Mouse (Mus musculus) CH12.LX (cell line): ENCODE results near the gene Ddn. TPM values are rescaled to one million over a fixed set of nuclear protein-coding genes. Genes with fewer than 3 reads are reported as not detected.

ENCODE experiments used
- DNase-seq: peaks from one replicate; pipeline ENCODE4 v3.0.0-alpha.2; 2013; ENCODE audit errors: extremely low read depth
- H3K27ac ChIP-seq: 2 replicates; pipeline ENCODE4 v1.5.1; 2012; ENCODE audit warnings: low read depth, mild to moderate bottlenecking, control low read depth, moderate library complexity; ENCODE audit not compliant: insufficient read depth
- H3K27me3 ChIP-seq: replicated peaks from 2 replicates; pipeline ENCODE3; 2012; ENCODE audit warnings: inconsistent platforms
- H3K36me3 ChIP-seq, 2 experiments: replicated peaks in 1 of 2; 2 replicates each; pipeline versions ENCODE3 to v1.6.1; 2012; ENCODE audit warnings: inconsistent platforms in 1 of 2, low read length in 1 of 2, mild to moderate bottlenecking in 1 of 2, mixed read lengths in 1 of 2, moderate library complexity in 1 of 2; ENCODE audit not compliant: control insufficient read depth in 1 of 2, insufficient read depth in 1 of 2
- H3K4me1 ChIP-seq, 2 experiments: 2 replicates each; pipeline ENCODE4 v1.6.1; 2012; ENCODE audit warnings: inconsistent platforms in 1 of 2, moderate library complexity in 1 of 2; ENCODE audit not compliant: insufficient read depth in 2 of 2, control insufficient read depth in 1 of 2
- H3K4me2 ChIP-seq: 2 replicates; pipeline ENCODE4 v1.6.1; 2012; ENCODE audit warnings: low read depth, mild to moderate bottlenecking, control low read depth; ENCODE audit not compliant: poor library complexity, insufficient read depth, severe bottlenecking
- H3K4me3 ChIP-seq, 3 experiments: fragments of 150-350 bp in 1 of 3; sonication (generic) in 1 of 3; replicated peaks in 1 of 3; 2 replicates each; pipeline versions ENCODE3 to v1.5.1; 2011 to 2012; ENCODE audit warnings: low read depth in 2 of 3, low read length in 2 of 3, mild to moderate bottlenecking in 2 of 3, moderate library complexity in 2 of 3, control low read depth in 1 of 3, improper control_type of control experiment in 1 of 3, inconsistent platforms in 1 of 3, mixed read lengths in 1 of 3; ENCODE audit not compliant: poor library complexity in 1 of 3
- H3K79me2 ChIP-seq: replicated peaks from 2 replicates; pipeline ENCODE4 v1.6.1; 2012; ENCODE audit warnings: mild to moderate bottlenecking, moderate library complexity; ENCODE audit not compliant: control insufficient read depth, poor library complexity, insufficient read depth, severe bottlenecking; ENCODE audit errors: extremely low read depth
- H3K9ac ChIP-seq: 2 replicates; pipeline ENCODE4 v1.6.1; 2012; ENCODE audit warnings: low read depth, mild to moderate bottlenecking, control low read depth, moderate library complexity; ENCODE audit not compliant: insufficient read depth
- H3K9me3 ChIP-seq: replicated peaks from 2 replicates; pipeline ENCODE3; 2012; ENCODE audit warnings: low read length, inconsistent platforms, mixed read lengths
- CHD1 ChIP-seq: IDR thresholded peaks from 2 replicates; pipeline ENCODE4 v1.6.1; 2012; ENCODE audit warnings: low read depth, low read length, improper control_type of control experiment, inconsistent platforms
- E2F4 ChIP-seq: IDR thresholded peaks from 2 replicates; pipeline ENCODE4 v1.6.1; 2011; ENCODE audit warnings: low read depth, low read length, improper control_type of control experiment; ENCODE audit not compliant: insufficient replicate concordance
- EP300 ChIP-seq: IDR thresholded peaks from 2 replicates; pipeline ENCODE4 v1.6.1; 2011; ENCODE audit warnings: low read length, improper control_type of control experiment
- ETS1 ChIP-seq: conservative IDR thresholded peaks from 2 replicates; pipeline ENCODE4 v1.6.1; 2012; ENCODE audit warnings: low read depth, mild to moderate bottlenecking, inconsistent platforms, low read length, improper control_type of control experiment, moderate library complexity
- GABPA ChIP-seq: IDR thresholded peaks from 2 replicates; pipeline ENCODE4 v1.6.1; 2012; ENCODE audit warnings: low read depth, low read length, improper control_type of control experiment, inconsistent platforms; ENCODE audit not compliant: insufficient replicate concordance
- HCFC1 ChIP-seq: IDR thresholded peaks from 2 replicates; pipeline ENCODE4 v1.6.1; 2012; ENCODE audit warnings: low read depth, mild to moderate bottlenecking, inconsistent platforms, low read length, improper control_type of control experiment
- IRF4 ChIP-seq: IDR thresholded peaks from 2 replicates; pipeline ENCODE4 v1.6.1; 2014; ENCODE audit warnings: low read depth, mild to moderate bottlenecking, inconsistent platforms, low read length, improper control_type of control experiment
- JUN ChIP-seq: IDR thresholded peaks from 2 replicates; pipeline ENCODE4 v1.6.1; 2011; ENCODE audit warnings: low read depth, mild to moderate bottlenecking, low read length, improper control_type of control experiment, moderate library complexity; ENCODE audit not compliant: insufficient read depth
- JUND ChIP-seq: conservative IDR thresholded peaks from 2 replicates; pipeline ENCODE4 v1.6.1; 2011; ENCODE audit warnings: low read depth, low read length, improper control_type of control experiment
- KAT2A ChIP-seq: IDR thresholded peaks from 2 replicates; pipeline ENCODE4 v1.6.1; 2012; ENCODE audit warnings: low read length, improper control_type of control experiment, inconsistent platforms; ENCODE audit not compliant: insufficient replicate concordance
- MXI1 ChIP-seq: IDR thresholded peaks from 2 replicates; pipeline ENCODE4 v1.6.1; 2011; ENCODE audit warnings: mild to moderate bottlenecking, low read depth, low read length, improper control_type of control experiment
- NELFE ChIP-seq: IDR thresholded peaks from 2 replicates; pipeline ENCODE4 v1.6.1; 2011; ENCODE audit warnings: low read depth, low read length, improper control_type of control experiment
- NRF1 ChIP-seq: IDR thresholded peaks from 2 replicates; pipeline ENCODE4 v1.6.1; 2014; ENCODE audit warnings: low read depth, mild to moderate bottlenecking, inconsistent platforms, low read length, improper control_type of control experiment, moderate library complexity
- PAX5 ChIP-seq: IDR thresholded peaks from 2 replicates; pipeline ENCODE4 v1.6.1; 2012; ENCODE audit warnings: low read length, inconsistent platforms, mixed read lengths
- POLR2A ChIP-seq: IDR thresholded peaks from 2 replicates; pipeline ENCODE4 v1.6.1; 2011; ENCODE audit warnings: low read depth, mild to moderate bottlenecking, improper control_type of control experiment, low read length
- POLR2AphosphoS2 ChIP-seq: IDR thresholded peaks from 2 replicates; pipeline ENCODE4 v1.6.1; 2011; ENCODE audit warnings: low read depth, low read length, improper control_type of control experiment
- RCOR1 ChIP-seq: conservative IDR thresholded peaks from 2 replicates; pipeline ENCODE4 v1.6.1; 2012; ENCODE audit warnings: low read depth, mild to moderate bottlenecking, inconsistent platforms, low read length, improper control_type of control experiment
- SIN3A ChIP-seq: IDR thresholded peaks from 2 replicates; pipeline ENCODE4 v1.6.1; 2012; ENCODE audit warnings: low read length, improper control_type of control experiment, inconsistent platforms
- SMC3 ChIP-seq: IDR thresholded peaks from 2 replicates; pipeline ENCODE4 v1.6.1; 2011; ENCODE audit warnings: low read depth, low read length, improper control_type of control experiment
- TBP ChIP-seq: conservative IDR thresholded peaks from 2 replicates; pipeline ENCODE4 v1.6.1; 2011; ENCODE audit warnings: low read depth, low read length, improper control_type of control experiment
- TCF12 ChIP-seq: IDR thresholded peaks from 2 replicates; pipeline ENCODE4 v1.6.1; 2014; ENCODE audit warnings: low read depth, mild to moderate bottlenecking, inconsistent platforms, low read length, improper control_type of control experiment
- UBTF ChIP-seq: IDR thresholded peaks from 2 replicates; pipeline ENCODE4 v1.6.1; 2012; ENCODE audit warnings: low read depth, mild to moderate bottlenecking, inconsistent platforms, low read length, improper control_type of control experiment, moderate library complexity
- USF2 ChIP-seq: conservative IDR thresholded peaks from 2 replicates; pipeline ENCODE4 v1.6.1; 2011; ENCODE audit warnings: low read depth, low read length, improper control_type of control experiment
- ZC3H11A ChIP-seq: IDR thresholded peaks from 2 replicates; pipeline ENCODE4 v1.6.1; 2012; ENCODE audit warnings: low read depth, mild to moderate bottlenecking, inconsistent platforms, low read length, improper control_type of control experiment
- ZKSCAN1 ChIP-seq: IDR thresholded peaks from 2 replicates; pipeline ENCODE4 v1.6.1; 2012; ENCODE audit warnings: low read depth, inconsistent platforms, low read length, improper control_type of control experiment, borderline replicate concordance
- ZNF384 ChIP-seq: IDR thresholded peaks from 2 replicates; pipeline ENCODE4 v1.6.1; 2012; ENCODE audit warnings: low read depth, low read length, improper control_type of control experiment, inconsistent platforms
- dilution Hi-C: fragments of 300-500 bp; cut with MboI; formaldehyde crosslinking; loops from 2 replicates; pipeline ENCODE4 v1.14.3; 2020; ENCODE audit warnings: low sequenced_read_pairs; ENCODE audit not compliant: extremely low pct_unique_long_range_greater_than_20kb, extremely low pct_ligation_motif_present
- in situ Hi-C: fragments of 300-500 bp; cut with MboI; formaldehyde crosslinking; loops from 3 replicates; pipeline ENCODE4 v1.14.3; 2019; ENCODE audit warnings: low sequenced_read_pairs, low pct_ligation_motif_present, low pct_unique_long_range_greater_than_20kb, mixed read lengths
- polyA plus RNA-seq: library from polyadenylated mRNA; unstranded; fragments of >175 nt; gene quantifications from 2 replicates; pipeline ENCODE4 v1.2.1, GENCODE M21; 2012; ENCODE audit warnings: low read depth; ENCODE audit not compliant: insufficient read length
- total RNA-seq, 2 experiments: library from RNA; depleted of rRNA; stranded (reverse); fragments of 300-350 nt in 1 of 2; fragments of >200 nt in 1 of 2; gene quantifications; 2 replicates each; pipeline ENCODE4 v1.2.3; 2012 to 2014

Gene Ddn
- total and polyA plus RNA-seq, 3 experiments = 0.04 TPM; not detected in 2

DNA sequence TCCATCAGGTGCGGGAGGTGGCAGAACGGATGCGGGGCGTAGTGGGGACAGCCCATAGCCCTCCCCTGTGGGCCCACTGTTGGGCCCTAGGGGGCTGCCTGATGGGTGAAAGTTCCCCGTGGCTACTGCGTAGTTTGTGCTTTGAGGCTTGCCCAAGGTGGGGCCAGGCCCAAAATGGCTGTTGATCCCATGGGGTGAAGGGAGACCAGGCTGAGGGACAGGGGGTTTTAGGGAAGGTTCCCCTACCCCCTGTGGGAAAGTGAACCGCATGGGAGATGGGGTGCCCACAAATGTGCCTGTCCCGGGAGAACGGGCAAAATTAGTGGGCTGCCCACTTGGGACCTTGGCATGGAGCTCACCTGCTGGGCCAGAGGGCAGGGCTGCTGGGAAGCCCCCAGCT is 42.8 kb upstream of the Ddn start:
- Histone ChIP-seq H3K9ac (no peak overlapping the region), H3K4me3 (no peak overlapping the region), H3K9me3 (no peaks in the 10 kb centered on the region), H3K4me1 (no peaks in the 10 kb centered on the region), H3K27me3 (no peaks in the 10 kb centered on the region), H3K79me2 (peaks cover 8% of the 10 kb centered on the region; the same call in 1 of the 2 replicates), H3K4me2 (no peak overlapping the region), H3K27ac (no peak overlapping the region), H3K36me3 (peaks cover 96 to 100% of the 10 kb centered on the region in 2 experiments)
- in situ Hi-C loops (no loop called here), dilution Hi-C loops (no loop called here)
- DNase-seq = no peak
- TF ChIP-seq ETS1 (no peak), CHD1 (no peak), POLR2A (no peak), PAX5 (no peak), TBP (no peak), TCF12 (no peak), RCOR1 (no peak), JUND (no peak), UBTF (no peak), ZC3H11A (no peak), EP300 (no peak), JUN (no peak), POLR2AphosphoS2 (no peak), USF2 (no peak), GABPA (no peak)

DNA sequence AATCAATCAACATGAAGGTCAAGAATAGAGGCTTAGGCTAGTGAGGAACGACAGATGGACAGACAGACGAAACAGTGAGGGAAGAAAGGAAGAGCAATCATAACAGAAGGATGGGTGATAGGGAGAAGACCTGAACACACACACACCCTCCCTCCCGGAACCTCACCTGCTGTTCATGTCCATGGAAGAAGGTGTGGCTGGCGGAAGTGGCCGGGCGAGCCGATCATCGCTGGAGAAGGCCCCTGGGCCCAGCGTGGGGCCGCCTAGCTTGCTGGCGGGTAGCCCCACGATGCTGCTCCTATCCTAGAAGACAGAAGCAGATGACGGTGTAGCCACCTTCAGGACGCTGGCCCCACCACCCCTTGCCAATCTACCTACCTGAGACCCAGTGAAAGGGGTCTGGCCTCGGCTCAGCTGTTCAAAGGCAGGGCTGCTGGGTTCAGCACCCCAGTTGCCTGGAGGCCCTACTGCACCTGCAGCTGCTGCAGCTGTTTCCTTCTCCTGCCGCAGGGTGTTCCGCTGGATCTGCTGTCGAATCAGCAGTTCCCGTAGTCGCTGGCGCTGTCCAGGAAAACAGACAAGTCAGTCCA is 42.0 kb upstream of the Ddn start:
- no peak for DNase-seq
- Histone ChIP-seq H3K36me3 (peaks cover 96 to 100% of the 10 kb centered on the region in 2 experiments), H3K4me1 (no peaks in the 10 kb centered on the region), H3K9me3 (no peaks in the 10 kb centered on the region), H3K9ac (no peak overlapping the region), H3K27ac (no peak overlapping the region), H3K4me2 (no peak overlapping the region), H3K27me3 (no peaks in the 10 kb centered on the region), H3K4me3 (no peak overlapping the region), H3K79me2 (peaks cover 8% of the 10 kb centered on the region; the same call in 1 of the 2 replicates)
- TF ChIP-seq ZC3H11A = no peak
- no peak for TF ChIP-seq NRF1
- TF ChIP-seq MXI1 = no peak
- TF ChIP-seq IRF4 = no peak
- TF ChIP-seq ZKSCAN1 = no peak
- TF ChIP-seq HCFC1 = no peak
- TF ChIP-seq E2F4 = no peak
- no peak for TF ChIP-seq EP300
- TF ChIP-seq RCOR1 = no peak
- no peak for TF ChIP-seq POLR2AphosphoS2
- TF ChIP-seq ZNF384 = no peak
- no peak for TF ChIP-seq SIN3A
- TF ChIP-seq USF2 = no peak
- TF ChIP-seq PAX5 = no peak
- TF ChIP-seq NELFE = no peak
- TF ChIP-seq KAT2A = no peak
- no peak for TF ChIP-seq SMC3
- no peak for TF ChIP-seq UBTF
- in situ Hi-C loops (no loop called here), dilution Hi-C loops (no loop called here)
